Mouse (Mus musculus) thymus, postnatal 4 days (tissue): ENCODE results near the gene Abcg1.

Experiments used
- DNase-seq: peaks from one replicate; pipeline ENCODE4 v3.0.0; 2021

The Abcg1 gene

DNA sequence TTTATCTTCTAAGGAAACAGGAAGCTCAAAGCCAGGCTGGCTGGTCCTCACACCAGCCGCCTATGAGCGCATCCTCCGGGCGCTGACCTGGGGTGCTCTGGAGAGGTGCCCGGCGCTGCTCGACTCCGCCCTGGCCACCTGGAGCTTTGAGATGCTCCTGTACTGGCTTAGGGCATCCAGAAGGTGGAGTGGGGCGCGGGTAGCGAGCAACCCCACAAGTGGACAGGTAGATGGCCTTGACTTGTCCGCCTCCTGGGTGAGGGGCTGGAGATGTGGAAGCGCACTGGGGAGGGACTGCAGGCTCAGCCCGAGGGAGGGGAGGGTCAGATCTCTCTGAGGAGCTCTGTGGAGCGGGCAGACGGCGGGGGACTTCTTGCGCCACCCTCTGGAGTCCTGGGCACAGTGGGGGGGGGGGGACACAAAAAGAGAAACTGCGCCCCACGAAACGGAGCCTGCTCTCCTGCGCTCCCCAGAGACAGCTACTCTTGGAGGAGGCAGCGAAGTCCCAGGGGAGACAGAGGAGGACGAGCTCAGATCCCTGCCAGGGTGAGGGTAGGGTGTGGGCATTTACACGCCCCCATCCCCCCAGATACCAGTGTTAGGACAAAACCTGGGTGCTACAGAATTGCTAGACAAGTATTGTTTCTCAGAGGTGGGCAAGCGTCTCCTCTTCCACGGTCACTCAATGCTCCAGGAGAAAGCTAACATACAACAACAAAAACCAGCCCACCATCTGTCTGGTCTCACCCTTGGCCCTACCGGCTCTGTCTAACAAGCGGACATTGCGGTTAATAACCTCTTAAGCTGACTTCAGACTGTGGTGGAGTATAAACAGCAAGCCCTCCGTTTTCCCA is 643 bp downstream of the Abcg1 start:
- peak; percentile 60 for DNase-seq

DNA sequence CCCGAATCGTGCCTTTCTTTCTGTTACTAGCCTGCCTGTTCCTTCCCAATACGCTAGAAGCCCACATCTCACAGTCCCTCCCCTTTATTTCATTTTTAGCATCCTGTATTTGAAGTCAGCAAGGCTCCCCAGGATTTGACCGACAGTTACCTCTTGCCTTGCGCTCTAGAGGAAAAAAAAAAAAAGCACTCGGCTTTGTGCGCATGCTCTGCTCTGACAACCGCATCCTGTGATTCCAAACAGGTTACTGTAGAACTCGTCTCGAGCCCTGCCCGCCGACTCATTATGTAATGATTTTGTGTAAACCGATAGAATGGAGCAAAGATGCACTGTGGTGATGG is 1.2 kb downstream of the Abcg1 start:
- peak; percentile 84 for DNase-seq

DNA sequence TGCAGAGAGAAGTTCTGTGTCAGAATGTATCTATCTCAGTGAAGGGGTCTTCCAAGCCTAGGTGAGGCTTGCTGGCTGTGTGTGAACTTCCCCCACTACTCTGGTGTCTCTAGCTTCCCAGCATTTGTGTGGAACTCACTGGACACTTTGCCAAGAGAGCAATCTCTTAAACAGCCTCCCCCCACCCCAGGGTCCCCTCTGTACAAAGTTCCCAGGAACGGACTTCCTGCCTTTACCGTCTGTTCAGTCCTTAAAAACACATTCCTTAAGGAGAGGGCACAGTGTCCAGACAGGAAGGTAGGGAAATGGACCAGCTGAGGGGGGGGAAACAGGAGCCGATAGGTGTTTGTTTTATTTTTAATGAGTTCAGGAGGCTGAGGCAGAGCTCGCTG is 2.7 kb downstream of the Abcg1 start:
- DNase-seq: no peak

DNA sequence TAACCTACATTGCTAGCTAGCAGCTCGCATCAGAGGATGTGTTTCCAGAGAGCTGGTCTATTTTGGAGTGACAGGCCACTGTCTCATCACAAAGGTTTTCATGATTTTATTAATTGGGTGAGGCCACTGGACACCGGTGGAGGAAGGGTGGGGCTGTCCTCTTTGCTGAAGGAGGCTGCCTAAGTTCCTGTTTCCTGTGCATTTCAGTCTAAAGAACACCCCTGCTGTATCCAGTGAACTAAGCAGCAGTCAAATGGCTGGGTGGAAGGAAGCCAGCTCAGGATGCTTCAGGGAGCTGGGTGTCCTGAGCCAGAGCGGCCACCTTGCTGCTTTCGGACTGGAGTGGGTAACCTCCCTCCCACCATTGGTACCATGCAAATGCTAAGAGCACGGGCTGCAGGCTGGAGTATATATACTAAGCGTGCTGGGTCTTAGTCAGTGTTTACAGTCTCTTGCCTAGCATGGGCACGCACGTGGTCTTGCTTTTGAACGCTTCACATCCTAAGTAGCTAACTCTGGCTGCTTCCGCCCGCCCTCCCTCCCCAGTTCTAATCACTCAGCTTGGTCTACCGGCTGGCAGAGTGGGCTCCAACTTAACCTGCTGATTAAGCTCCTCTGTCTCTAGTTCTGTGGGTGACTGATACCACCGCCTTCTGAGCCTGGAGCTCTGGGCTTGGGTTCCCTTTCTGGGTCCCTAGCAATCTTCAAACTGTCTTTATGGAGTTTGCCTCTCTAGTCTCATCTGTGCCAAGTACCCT is 3.3 kb downstream of the Abcg1 start:
- peak; percentile 62 for DNase-seq

DNA sequence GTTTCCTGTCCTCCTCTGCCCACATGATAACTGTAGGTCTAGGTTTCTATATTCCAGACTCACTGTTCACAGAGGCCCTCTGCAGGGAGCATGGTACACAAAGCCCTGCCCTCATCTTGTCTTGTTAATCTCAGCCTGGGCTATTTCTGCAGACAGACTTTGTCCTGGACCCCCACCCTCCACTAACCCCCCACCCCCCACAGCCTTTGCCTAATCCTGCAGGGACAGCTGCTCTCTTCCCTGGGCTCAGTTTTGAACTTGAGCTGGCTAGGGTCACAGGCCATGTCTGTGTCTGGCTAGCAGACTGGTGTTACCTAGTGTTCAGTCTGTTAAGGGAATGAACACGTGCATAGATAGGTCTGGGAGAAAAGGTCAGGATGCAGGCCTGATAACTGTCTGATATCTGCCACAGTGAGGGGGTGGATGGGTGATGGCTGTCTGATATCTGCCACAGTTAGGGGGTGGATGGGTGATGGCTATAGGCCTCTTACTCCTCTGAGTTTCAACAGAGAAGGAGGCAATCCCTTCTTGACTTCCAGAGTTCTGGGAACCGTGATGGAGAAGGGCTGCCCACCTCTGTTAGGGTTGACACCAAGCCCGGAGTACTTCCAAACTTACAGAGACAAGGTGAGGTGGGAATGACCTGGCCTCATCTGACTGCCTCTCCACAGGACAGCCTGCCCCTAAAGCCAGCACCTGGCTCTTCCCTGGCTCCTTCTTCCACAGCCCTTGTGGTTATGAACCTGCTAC is 4.0 kb downstream of the Abcg1 start:
- DNase-seq: no peak

DNA sequence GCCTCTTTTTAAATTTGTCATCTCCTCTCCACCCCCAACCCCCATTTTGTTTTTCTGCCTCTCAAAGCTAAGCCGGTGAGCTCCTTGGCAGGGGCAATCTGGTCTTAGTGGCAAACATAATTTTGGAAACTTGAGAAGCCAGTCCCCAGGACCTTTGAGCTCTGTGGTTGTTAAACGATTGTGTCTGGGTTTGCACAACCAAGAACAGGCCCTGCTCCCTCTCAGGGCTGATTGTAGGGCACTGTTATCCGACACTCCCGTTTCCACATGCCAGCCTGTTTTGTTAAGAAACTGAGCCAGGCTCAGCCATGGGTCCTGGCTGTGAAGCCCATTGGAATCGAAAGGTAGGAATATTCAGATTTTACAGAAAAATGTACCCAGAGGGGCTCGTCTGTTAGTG is 8.6 kb downstream of the Abcg1 start:
- peak; percentile 12 for DNase-seq

DNA sequence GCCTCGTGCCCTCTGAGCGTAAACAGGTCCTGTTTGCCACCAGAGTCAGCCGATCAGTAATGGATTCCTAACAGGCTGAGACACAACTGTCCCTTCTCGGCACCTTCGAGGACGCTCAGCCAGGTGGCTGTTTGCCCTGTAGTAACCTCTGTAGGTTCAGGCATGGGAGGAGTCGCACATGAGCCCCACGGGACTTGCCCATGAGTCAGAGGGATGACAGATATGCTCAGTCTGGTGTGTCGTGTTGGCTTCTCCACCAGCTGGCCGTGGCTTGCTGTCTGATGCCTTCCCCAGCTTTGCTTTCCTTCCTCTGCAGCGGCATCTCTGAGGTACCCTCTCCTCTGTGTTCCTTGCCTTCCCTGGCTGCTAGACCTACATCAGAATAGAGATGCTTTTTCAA is 9.6 kb downstream of the Abcg1 start:
- peak; percentile 74 for DNase-seq

DNA sequence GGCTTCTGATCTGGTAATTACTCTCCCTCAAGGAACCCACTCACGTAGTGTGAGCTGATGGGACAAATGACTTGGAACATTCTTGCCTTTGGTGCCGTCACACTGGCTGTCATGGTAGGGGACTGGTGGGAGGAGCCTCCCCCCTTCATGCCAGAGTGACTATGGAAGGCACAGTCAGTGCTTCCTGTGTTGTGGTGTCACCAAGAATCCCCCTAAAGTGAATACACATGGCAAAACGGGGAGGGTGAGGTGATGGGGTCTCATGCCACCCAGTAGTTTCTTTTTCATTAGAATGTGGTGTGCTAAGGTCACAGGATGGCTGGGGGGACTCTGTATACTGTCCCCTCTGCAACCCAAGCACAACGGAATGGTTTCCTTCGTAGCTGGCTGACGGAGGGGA is 11.6 kb downstream of the Abcg1 start:
- DNase-seq: peak; percentile 10

DNA sequence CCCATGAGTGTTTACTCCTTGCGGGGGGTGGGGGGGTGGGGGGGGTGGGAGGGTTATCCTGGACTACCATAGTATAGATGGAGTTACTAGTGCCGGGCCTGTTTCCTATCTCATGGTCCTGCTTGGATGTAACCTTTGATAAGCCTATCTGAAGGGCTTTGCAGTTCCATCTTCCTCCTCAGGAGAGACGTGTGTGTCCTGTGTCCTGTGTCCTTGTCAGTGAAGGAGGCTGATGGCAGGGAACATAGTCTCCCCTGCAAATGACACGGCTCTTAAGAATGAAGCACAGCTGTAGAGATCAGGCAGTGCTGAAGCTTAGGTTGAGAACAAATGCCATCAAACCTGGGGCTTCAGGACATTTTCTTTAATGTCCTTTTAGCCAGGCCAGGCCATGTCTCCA is 12.4 kb downstream of the Abcg1 start:
- peak; percentile 5 for DNase-seq

DNA sequence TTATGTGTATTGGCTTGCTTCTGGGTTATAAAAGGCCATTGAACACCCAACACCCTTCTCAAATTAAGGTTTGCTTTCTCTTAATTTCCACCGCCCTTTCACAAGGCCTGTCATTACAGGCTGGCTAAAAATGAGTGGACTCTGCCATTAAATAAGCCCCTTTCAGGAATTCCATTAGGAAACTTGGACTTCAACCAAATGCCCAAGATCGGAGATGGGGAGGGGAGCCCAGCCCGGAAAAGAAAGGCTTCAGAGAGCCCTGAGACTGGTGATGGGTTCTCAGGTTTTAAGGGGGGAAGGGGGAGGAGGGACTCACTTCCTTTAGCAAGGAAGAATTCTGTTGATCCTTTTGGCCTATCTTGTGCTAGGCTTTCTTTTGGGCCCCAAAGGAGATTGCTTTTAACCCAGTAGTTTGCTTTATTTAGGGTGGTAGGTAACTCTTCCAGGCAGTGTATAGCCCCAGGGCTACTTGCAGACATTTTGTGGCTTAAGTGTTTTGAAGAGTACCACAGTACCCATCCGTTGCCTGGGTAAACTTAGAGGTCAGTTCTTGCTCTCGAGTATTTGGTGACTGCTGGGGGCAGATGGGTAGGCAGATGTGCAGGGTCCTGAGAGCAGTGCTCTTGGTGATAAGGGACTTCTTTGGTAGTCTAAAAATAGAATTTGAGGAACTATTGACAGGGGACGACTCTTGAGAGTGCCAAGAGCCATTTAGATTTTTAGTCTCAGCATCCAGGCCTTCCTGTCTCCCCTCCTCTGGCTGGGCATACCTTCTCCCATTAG is 13.1 kb downstream of the Abcg1 start:
- peak; percentile 9 for DNase-seq

DNA sequence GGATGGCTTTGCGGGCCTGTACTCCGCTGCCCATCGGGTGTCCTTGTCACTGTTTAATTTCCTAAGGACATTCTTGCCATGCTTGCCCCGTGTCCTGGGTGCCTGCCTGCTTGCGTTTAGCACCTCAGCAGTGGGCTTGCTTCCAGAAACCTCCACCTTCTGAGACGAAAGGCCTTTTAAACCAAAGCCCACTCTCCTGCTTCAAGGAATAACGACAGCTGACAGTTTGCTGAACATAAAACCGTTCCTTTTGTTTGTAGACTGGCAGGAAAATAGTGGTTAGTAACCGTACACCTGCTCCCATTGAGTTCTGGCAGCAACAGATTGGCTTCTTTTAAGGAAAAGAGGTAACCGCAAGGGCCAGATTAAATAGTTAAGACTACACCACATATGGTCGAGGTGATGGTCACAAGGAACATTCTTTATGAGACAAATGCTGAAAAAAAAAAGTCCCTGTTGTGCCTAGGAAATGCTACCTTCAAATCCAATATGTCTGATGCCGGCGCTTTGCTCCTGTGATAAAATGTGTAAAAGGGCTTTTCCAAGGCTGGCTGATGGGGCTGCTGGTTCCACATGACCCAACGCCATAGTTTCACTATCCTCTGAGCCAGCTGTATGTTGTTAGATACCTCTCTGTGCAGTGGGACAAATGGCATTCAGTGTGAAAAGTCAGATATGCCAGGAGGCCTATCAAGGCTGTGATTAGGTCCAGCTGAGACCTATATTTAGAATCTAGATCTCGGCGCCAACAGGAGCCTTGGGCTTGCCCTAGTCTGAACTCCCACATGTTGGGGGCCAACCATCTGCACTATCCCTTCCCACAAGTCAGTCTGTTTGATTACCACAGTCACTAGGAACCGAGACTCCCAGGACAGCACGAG is 14.2 kb downstream of the Abcg1 start:
- no peak for DNase-seq

DNA sequence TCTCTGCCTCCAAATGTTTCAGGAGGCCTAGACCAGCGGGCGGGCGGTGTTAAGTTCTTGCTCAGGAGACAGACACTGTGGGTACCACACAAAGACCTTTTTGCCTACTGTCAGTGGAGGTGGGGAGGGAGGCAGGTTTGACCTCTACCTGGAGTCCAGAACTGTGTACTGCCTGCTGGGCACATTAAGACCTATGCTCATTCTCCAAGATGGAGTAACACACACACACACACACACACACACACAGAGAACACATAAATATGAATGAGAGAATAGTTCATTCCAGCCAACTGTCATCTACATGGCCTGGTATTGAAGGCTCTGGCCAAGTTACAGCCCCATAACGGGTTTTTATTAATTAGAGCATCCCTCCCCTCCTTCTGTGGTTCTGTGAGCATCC is 15.4 kb downstream of the Abcg1 start:
- DNase-seq: peak; percentile 40

DNA sequence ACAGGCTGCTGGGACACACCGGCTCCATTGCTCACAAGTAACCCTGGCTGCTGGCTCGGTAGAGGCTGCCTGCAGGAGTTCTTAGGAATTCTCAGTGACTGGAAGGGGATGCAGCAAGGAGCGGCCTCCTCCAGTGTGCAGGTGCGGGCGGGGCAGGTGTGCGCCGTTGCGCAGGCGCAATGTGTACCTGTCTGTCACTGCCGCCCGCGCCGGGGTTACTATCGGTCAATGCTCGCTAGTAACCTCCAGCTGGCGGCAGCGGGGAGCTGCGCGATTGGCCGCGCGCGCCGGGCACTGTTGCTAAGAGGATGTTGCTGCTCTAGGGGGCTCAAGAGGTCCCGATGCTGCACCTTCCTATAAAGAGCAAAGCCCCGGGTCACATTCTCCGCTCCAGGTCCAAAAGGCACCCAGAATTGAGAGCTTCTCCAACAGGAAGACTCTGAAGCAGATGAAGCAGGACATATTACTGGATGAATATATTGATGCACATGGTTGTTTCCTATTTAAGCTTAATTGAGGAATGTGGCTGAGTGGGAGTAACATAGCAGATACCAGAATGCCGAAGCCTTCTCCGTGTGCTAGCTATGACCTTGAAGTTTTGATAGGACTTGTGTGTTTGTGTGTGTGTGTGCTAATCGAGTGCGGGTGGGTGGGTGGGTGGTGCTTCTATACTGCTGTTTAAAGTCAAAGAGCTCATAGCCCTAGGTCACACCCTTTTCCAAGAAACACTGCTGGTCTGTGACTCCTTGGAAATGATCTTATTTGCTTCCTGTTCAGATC is 16.0 kb downstream of the Abcg1 start:
- peak; percentile 96 for DNase-seq

DNA sequence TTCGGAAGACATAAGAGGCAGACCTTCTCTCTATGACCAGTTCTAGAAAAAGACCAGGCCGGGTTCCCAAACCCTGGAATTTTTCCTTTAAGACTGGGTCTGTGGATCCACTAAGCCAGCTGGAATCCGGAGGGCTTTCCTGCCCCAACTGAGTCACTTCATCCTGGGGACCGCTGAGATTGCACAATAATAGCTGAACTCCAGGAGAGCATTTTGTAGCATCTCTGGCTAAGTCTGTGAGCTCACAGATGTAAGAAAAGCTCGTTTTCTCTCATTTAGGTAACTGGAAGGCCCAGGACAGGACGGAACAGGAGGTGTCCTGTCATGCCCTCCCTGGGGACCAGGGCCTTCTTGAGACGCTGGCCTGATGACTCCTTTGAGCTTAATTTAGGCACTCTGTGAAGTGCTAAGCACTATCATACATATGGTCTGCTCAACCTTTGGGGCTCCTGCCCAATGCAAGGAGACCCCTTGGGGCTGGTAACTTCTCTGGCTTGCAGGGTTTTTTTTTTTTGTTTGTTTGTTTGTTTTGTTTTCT is 16.6 kb downstream of the Abcg1 start:
- DNase-seq: no peak

DNA sequence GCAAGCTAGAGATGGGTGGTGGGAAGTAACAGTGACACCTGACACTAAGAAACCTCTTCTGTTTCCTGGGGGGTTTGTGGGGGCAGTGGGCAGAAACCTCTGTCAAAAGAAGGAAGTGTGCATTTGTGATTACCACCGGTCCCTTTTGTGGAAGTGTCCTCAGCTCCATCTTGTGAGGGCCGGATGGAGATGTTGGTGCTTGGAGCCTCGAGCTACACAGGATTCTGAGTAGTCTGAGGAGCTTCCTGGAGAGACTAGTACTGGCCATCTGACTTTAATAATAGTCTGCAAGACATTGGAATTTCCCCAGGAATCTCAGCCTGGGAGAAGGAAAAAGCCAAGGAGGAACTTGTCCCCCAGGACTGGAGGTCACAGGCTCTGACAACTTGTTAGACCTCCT is 17.2 kb downstream of the Abcg1 start:
- DNase-seq: peak; percentile 37

DNA sequence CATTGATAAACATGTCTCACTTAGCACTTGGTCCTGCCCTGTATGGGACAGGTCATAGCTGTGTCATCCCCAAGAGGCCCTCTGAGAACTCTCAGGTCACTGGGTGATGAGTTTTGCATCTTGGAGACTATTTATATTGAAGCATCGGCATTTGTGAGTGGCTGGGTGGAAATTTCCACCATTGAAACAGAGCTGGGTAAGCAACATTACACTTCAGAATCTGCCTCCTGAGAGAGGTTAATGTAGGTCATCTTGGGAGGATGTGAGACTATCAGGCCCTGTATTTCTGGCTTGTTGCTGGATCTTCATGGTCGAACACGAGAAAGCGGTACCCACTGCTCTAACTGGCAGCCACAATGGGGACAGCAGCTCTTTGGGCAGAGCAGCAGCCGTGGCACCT is 18.0 kb downstream of the Abcg1 start:
- no peak for DNase-seq

DNA sequence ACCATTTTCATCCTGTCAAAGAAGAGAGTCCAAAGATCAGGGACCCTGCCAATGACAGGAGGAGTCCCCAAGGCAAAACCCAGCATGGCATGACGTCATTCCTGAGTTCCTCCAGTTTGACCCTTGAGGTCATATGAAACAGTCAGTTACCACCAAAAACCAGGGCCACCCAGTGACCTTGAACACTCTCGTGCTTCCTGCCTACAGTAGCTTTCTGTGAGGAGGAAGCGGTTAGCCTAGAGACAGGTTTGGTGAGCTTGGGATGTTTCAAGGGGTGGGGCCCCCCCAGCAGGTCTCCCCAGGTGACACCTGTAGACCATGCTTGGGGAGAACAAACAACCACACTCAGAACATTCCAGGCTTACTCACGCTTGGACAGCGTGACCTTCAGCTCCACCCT is 20.1 kb downstream of the Abcg1 start:
- peak; percentile 54 for DNase-seq

DNA sequence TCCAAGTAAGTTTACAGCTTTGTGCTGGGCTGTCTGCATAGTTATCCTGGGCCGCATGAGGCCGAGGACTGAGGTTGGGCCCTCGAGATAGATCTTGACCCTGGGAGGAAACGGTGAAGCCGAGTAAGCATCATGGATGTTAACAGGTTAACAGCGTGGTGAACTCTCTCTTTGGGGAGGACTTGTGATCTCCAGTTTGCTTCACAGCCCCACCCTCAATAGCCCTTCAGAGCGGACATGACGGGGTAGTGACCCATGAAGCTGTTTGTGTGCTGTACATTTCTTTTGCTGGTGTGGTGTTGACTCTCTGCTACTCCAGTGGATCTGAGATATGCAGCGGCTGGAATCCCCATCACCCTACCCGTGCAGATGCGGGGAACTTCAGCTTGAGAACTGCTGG is 21.1 kb downstream of the Abcg1 start:
- DNase-seq: no peak

DNA sequence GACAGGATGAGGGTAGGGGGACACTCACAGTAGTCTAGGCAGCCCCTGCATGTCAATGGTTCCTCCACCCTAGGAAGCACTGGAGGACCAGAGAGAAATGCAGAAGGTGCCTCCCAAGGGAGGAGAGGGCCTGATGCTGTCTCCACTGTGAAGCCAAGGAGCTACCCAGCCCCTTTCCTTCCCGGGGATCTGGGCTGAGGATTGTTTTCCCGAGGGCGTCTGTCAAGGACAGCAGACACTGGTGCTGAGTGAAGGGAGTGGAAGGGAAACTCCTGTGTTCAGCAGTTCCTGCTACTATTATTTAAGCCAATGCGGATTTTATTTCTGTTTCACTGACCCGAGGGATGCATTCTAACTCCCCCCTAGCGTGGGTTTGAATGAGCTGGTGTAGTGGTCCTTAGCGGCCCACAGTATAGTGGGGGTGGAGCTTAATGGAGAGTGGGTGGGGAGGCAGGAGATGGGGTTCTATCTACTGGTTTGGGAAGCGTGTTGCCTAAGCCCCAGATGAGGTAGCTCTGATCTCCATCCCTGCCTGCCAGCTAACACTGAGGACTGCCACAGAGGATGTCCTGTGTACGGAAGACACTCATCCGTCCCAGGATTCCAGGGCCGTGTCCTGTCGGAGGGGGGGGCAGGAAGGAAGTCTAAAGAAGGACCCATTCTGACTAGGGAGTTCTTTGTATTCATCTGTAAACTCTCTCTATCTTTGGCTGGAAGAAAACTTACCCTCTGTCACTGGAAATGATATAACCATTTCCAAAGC is 21.8 kb downstream of the Abcg1 start:
- no peak for DNase-seq
